Comparison of ENCODE assay signal across 8 mouse cellular contexts in genomic region chr17:34309225-34309624, GRCm38 (mm10). TPM values are rescaled to one million over a fixed set of nuclear protein-coding genes. Genes with fewer than 3 reads are reported as not detected.
DNase-seq lines count a peak whose midpoint lies in the region; ATAC-seq and TF ChIP-seq lines count a peak whose summit lies in the region.

No protein-coding gene starts in this region.

- TF ChIP-seq CTCF in E14TG2a.4 (conservative IDR thresholded peaks at IDR 0.05; ENCODE audit: low read length) = no peak

- peak overlapping the region; percentile 45 to 53; a peak in 3 of 4 replicates for H3K27ac ChIP-seq in heart, embryonic 14.5 days (replicated peaks in 1 of 2; ENCODE audit: control insufficient read depth in 1 of 2, insufficient read depth in 1 of 2, low read depth in 2 of 2, low read length in 2 of 2)
- no peak overlapping the region for H3K27ac ChIP-seq in liver, embryonic 15.5 days (replicated peaks)

- peak overlapping the region; percentile 74 for H3K4me2 ChIP-seq in heart, embryonic 14.5 days (ENCODE audit: low read length)
- H3K4me2 ChIP-seq in liver, embryonic 15.5 days = peak overlapping the region; percentile 71

- peaks cover 7% of the 10 kb centered on the region for H3K4me1 ChIP-seq in E14TG2a.4 (replicated peaks; ENCODE audit: low read depth, low read length)
- peaks cover 3 to 4% of the 10 kb centered on the region in 2 experiments; a peak in 1 of 4 replicates for H3K4me1 ChIP-seq in heart, embryonic 14.5 days (ENCODE audit: control insufficient read depth in 2 of 2, insufficient read depth in 2 of 2, low read length in 2 of 2)
- peaks cover 5% of the 10 kb centered on the region; the same call in 1 of the 2 replicates for H3K4me1 ChIP-seq in liver, embryonic 15.5 days (replicated peaks)

- H3K4me3 ChIP-seq in E14TG2a.4 (replicated peaks; ENCODE audit: low read length) = peak overlapping the region; percentile 68
- H3K4me3 ChIP-seq in heart, embryonic 14.5 days (ENCODE audit: control insufficient read depth in 1 of 2, insufficient read depth in 1 of 2, low read depth in 1 of 2, low read length in 2 of 2) = peak overlapping the region; percentile 58 to 80
- peak overlapping the region; percentile 57 for H3K4me3 ChIP-seq in liver, embryonic 15.5 days (replicated peaks)

- intact Hi-C loops in heart, postnatal 25 days (cut with DNase I) = loop anchor here (5.0 kb wide), 1 partner anchor 47 kb away; no protein-coding TSS in a partner anchor

- H3K9me3 ChIP-seq in E14TG2a.4 (ENCODE audit: low read length) = peaks cover 29% of the 10 kb centered on the region
- H3K9me3 ChIP-seq in heart, embryonic 14.5 days (ENCODE audit: control insufficient read depth, low read length) = no peaks in the 10 kb centered on the region
- H3K9me3 ChIP-seq in liver, embryonic 15.5 days (replicated peaks) = no peaks in the 10 kb centered on the region

- peaks cover 7% of the 10 kb centered on the region for H3K27me3 ChIP-seq in E14TG2a.4 (ENCODE audit: insufficient read depth, low read length)
- 0 out of 2 replicates have a peak, but pooled peaks cover 7% of the 10 kb centered on the region for H3K27me3 ChIP-seq in heart, embryonic 14.5 days (ENCODE audit: control insufficient read depth, insufficient read depth, low read length)
- H3K27me3 ChIP-seq in liver, embryonic 15.5 days = peaks cover 6% of the 10 kb centered on the region; the same call in 1 of the 2 replicates

- peak; percentile 91 for DNase-seq in heart, adult 11 months
- DNase-seq in heart, postnatal 25 days (ENCODE audit: low spot score) = no peak
- no peak for DNase-seq in layer of hippocampus, postnatal 36 days

- peak overlapping the region; percentile 66 for H3K9ac ChIP-seq in heart, embryonic 14.5 days (ENCODE audit: low read length)
- peak overlapping the region; percentile 37; the same call in 1 of the 2 replicates for H3K9ac ChIP-seq in liver, embryonic 15.5 days

- ATAC-seq in heart, embryonic 14.5 days (ENCODE audit: insufficient number of reproducible peaks, insufficient read depth, low FRiP score, low read depth) = no peak; the same call in 1 of the 2 replicates
- ATAC-seq in liver, embryonic 15.5 days (ENCODE audit: insufficient read depth) = no peak
- ATAC-seq in megakaryocyte progenitor cell, adult 5-6 weeks (replicated peaks; ENCODE audit: poor library complexity) = no peak
- ATAC-seq in CD4-positive, CD25-positive, alpha-beta regulatory T cell, adult 4 months = no peak

- WGBS in heart, embryonic 14.5 days = 28% methylated on average over 10 of the region's 10 CpGs
- 23% methylated on average over 10 of the region's 10 CpGs for WGBS in liver, embryonic 15.5 days (ENCODE audit: insufficient replicate concordance)

- no peaks in the 10 kb centered on the region for H3K36me3 ChIP-seq in E14TG2a.4 (ENCODE audit: insufficient read depth, low read length)
- no peaks in the 10 kb centered on the region for H3K36me3 ChIP-seq in heart, embryonic 14.5 days (ENCODE audit: control insufficient read depth, insufficient read depth, low read length)
- no peaks in the 10 kb centered on the region for H3K36me3 ChIP-seq in liver, embryonic 15.5 days (replicated peaks)

RNA-seq across cellular contexts. Expression of gene H2-Eb1, which starts 3.6 kb away (rescaled TPM):
- total RNA-seq in heart, postnatal 25 days (2021) = 10 to 100 TPM; 13.4 to 14.8 TPM
- 2.6 and 3.0 TPM in 2 replicates for polyA plus RNA-seq in heart, embryonic 14.5 days (2014; fragmentation: Nextera tagmentation; extraction: Ambion mirVana)
- polyA plus RNA-seq in liver, embryonic 15.5 days (2015; fragmentation: Nextera tagmentation; extraction: Ambion mirVana) = 1.7 and 1.8 TPM in 2 replicates
- total RNA-seq in megakaryocyte progenitor cell, adult 5-6 weeks (2015) = 5.0 and 5.6 TPM in 2 replicates
- total RNA-seq in megakaryocyte progenitor cell, adult 5-6 weeks (2017) = 11.2 and 17.2 TPM in 2 replicates
- total RNA-seq in layer of hippocampus, postnatal 36 days (2021) = 1 to 10 TPM; 1.3 TPM
- 10 to 100 TPM; 12.7 to 77.2 TPM for polyA plus RNA-seq in CD4-positive, CD25-positive, alpha-beta regulatory T cell, adult 4 months (2017; shearing (Covaris generic))

RNA-seq across cellular contexts. Expression of gene H2-Eb2, which starts 16.2 kb away (rescaled TPM):
- not detected for total RNA-seq in heart, postnatal 25 days (2021)
- not detected in 2 replicates for polyA plus RNA-seq in heart, embryonic 14.5 days (2014; fragmentation: Nextera tagmentation; extraction: Ambion mirVana)
- not detected in 2 replicates for polyA plus RNA-seq in liver, embryonic 15.5 days (2015; fragmentation: Nextera tagmentation; extraction: Ambion mirVana)
- 0.02 TPM in 1 of 2 replicates, not detected in the other for total RNA-seq in megakaryocyte progenitor cell, adult 5-6 weeks (2015)
- total RNA-seq in megakaryocyte progenitor cell, adult 5-6 weeks (2017) = not detected in 2 replicates
- total RNA-seq in layer of hippocampus, postnatal 36 days (2021) = not detected
- polyA plus RNA-seq in CD4-positive, CD25-positive, alpha-beta regulatory T cell, adult 4 months (2017; shearing (Covaris generic)) = under 1 TPM in 1 of 2 experiments, not detected in 1; 0.18 TPM

RNA-seq across cellular contexts. Expression of gene H2-Aa, which starts 21.6 kb away (rescaled TPM):
- total RNA-seq in heart, postnatal 25 days (2021) = 10 to 100 TPM; 13.9 to 14.3 TPM
- 1.2 and 2.5 TPM in 2 replicates for polyA plus RNA-seq in heart, embryonic 14.5 days (2014; fragmentation: Nextera tagmentation; extraction: Ambion mirVana)
- polyA plus RNA-seq in liver, embryonic 15.5 days (2015; fragmentation: Nextera tagmentation; extraction: Ambion mirVana) = 2.6 and 2.8 TPM in 2 replicates
- total RNA-seq in megakaryocyte progenitor cell, adult 5-6 weeks (2015) = 30.1 and 37.9 TPM in 2 replicates
- 10.3 and 24.6 TPM in 2 replicates for total RNA-seq in megakaryocyte progenitor cell, adult 5-6 weeks (2017)
- total RNA-seq in layer of hippocampus, postnatal 36 days (2021) = 1 to 10 TPM in 1 of 2 experiments, under 1 TPM in 1; 0.87 to 1.3 TPM
- polyA plus RNA-seq in CD4-positive, CD25-positive, alpha-beta regulatory T cell, adult 4 months (2017; shearing (Covaris generic)) = 100 to 1,000 TPM in 1 of 2 experiments, 10 to 100 TPM in 1; 11.3 to 101 TPM

RNA-seq across cellular contexts. Expression of gene Btnl2, which starts 45.4 kb away (rescaled TPM):
- under 1 TPM; 0.34 to 0.48 TPM for total RNA-seq in heart, postnatal 25 days (2021)
- polyA plus RNA-seq in heart, embryonic 14.5 days (2014; fragmentation: Nextera tagmentation; extraction: Ambion mirVana) = not detected in 2 replicates
- 0.03 TPM in 1 of 2 replicates, not detected in the other for polyA plus RNA-seq in liver, embryonic 15.5 days (2015; fragmentation: Nextera tagmentation; extraction: Ambion mirVana)
- not detected in 2 replicates for total RNA-seq in megakaryocyte progenitor cell, adult 5-6 weeks (2015)
- not detected in 2 replicates for total RNA-seq in megakaryocyte progenitor cell, adult 5-6 weeks (2017)
- under 1 TPM; 0.43 to 0.82 TPM for total RNA-seq in layer of hippocampus, postnatal 36 days (2021)
- under 1 TPM in 1 of 2 experiments, not detected in 1; 0.23 TPM for polyA plus RNA-seq in CD4-positive, CD25-positive, alpha-beta regulatory T cell, adult 4 months (2017; shearing (Covaris generic))

RNA-seq across cellular contexts. Expression of gene H2-Ab1, which starts 51.7 kb away (rescaled TPM):
- 10 to 100 TPM in 1 of 2 experiments, 1 to 10 TPM in 1; 9.2 to 12.6 TPM for total RNA-seq in heart, postnatal 25 days (2021)
- 7.0 and 10.0 TPM in 2 replicates for polyA plus RNA-seq in heart, embryonic 14.5 days (2014; fragmentation: Nextera tagmentation; extraction: Ambion mirVana)
- polyA plus RNA-seq in liver, embryonic 15.5 days (2015; fragmentation: Nextera tagmentation; extraction: Ambion mirVana) = 6.6 and 9.3 TPM in 2 replicates
- 50.0 and 61.3 TPM in 2 replicates for total RNA-seq in megakaryocyte progenitor cell, adult 5-6 weeks (2015)
- total RNA-seq in megakaryocyte progenitor cell, adult 5-6 weeks (2017) = 45.2 and 81.5 TPM in 2 replicates
- 1 to 10 TPM; 1.6 to 1.9 TPM for total RNA-seq in layer of hippocampus, postnatal 36 days (2021)
- polyA plus RNA-seq in CD4-positive, CD25-positive, alpha-beta regulatory T cell, adult 4 months (2017; shearing (Covaris generic)) = 10 to 100 TPM in 1 of 2 experiments, 1 to 10 TPM in 1; 8.9 to 77.0 TPM

Comparison
In these comparisons a context has a peak if more than half of its experiments do, and no peak if none do; other contexts are left out.
1. RNA of gene H2-Aa, which starts 21.6 kb away (total RNA-seq): 10.3 to 37.9 TPM in megakaryocyte progenitor cell, adult 5-6 weeks and 13.9 to 14.3 TPM in heart, postnatal 25 days; 0.87 to 1.3 TPM in layer of hippocampus, postnatal 36 days; every median in the first group is over 4 times any median in the second.
2. Peak in every context shown above with its lines, with median percentiles within 50 percentile points of each other: H3K4me3 ChIP-seq.